Mouse (Mus musculus): ENCODE results near the gene A230072I06Rik. TPM values are rescaled to one million over a fixed set of nuclear protein-coding genes. Genes with fewer than 3 reads are reported as not detected.

The A230072I06Rik gene
- not detected for polyA plus RNA-seq (2014; fragmentation: Illumina TruSeq; extraction: RNeasy Lipid Tissue Mini Kit (QIAGEN cat#74804); ENCODE audit: insufficient read depth, low read depth, low replicate concordance)

GRCm38 (mm10) chr8:12278663-12279312, at the start of gene A230072I06Rik:
Gene A230072I06Rik (plus strand): TSS chr8:12278819.

Other genes starting within 250 kb of the A230072I06Rik start
- gene Sox1, start 116.5 kb downstream of the A230072I06Rik start, polyA plus RNA-seq (2014; fragmentation: Illumina TruSeq; extraction: RNeasy Lipid Tissue Mini Kit (QIAGEN cat#74804); ENCODE audit: insufficient read depth, low read depth, low replicate concordance) = not detected

Data from lung, adult 10 weeks (tissue).